Mouse (Mus musculus) MEL (cell line): ENCODE measurements around the gene E2f1. TPM values are rescaled to one million over a fixed set of nuclear protein-coding genes. Genes with fewer than 3 reads are reported as not detected.
A peak's percentile ranks its signal among the peaks of the same experiment; 100 is the strongest.

Experiments used
- DNase-seq: peaks from one replicate; pipeline ENCODE4 v3.0.0; 2011; ENCODE audit warnings: low read depth, low spot score
- H3K27ac ChIP-seq: 2 replicates; pipeline ENCODE4 v1.5.1; 2012; ENCODE audit warnings: low read depth, mild to moderate bottlenecking, control low read depth, low read length, moderate library complexity; ENCODE audit not compliant: control insufficient read depth
- H3K27me3 ChIP-seq, 2 experiments: fragments of 150-350 bp in 1 of 2; sonication (generic) in 1 of 2; 2 replicates each; pipeline ENCODE4 v1.6.1; 2012; ENCODE audit warnings: low read length in 2 of 2, mild to moderate bottlenecking in 2 of 2, improper control_type of control experiment in 1 of 2, moderate library complexity in 1 of 2; ENCODE audit not compliant: insufficient read depth in 2 of 2, control insufficient read depth in 1 of 2
- H3K36me3 ChIP-seq, 2 experiments: 2 replicates each; pipeline ENCODE4 v1.6.1; 2012 to 2014; ENCODE audit warnings: low read length in 2 of 2, improper control_type of control experiment in 1 of 2, inconsistent platforms in 1 of 2, mild to moderate bottlenecking in 1 of 2; ENCODE audit not compliant: insufficient read depth in 2 of 2, control insufficient read depth in 1 of 2
- H3K4me1 ChIP-seq, 2 experiments: fragments of 150-350 bp in 1 of 2; sonication (generic) in 1 of 2; 2 replicates each; pipeline ENCODE4 v1.6.1; 2012; ENCODE audit warnings: low read length in 2 of 2, improper control_type of control experiment in 1 of 2, mild to moderate bottlenecking in 1 of 2; ENCODE audit not compliant: insufficient read depth in 2 of 2, control insufficient read depth in 1 of 2
- H3K4me3 ChIP-seq, 2 experiments: fragments of 150-350 bp in 1 of 2; sonication (generic) in 1 of 2; 2 replicates each; pipeline ENCODE4 v1.5.1; 2012; ENCODE audit warnings: low read depth in 2 of 2, low read length in 2 of 2, mild to moderate bottlenecking in 2 of 2, moderate library complexity in 2 of 2, control low read depth in 1 of 2, improper control_type of control experiment in 1 of 2; ENCODE audit not compliant: control insufficient read depth in 1 of 2, insufficient read depth in 1 of 2
- H3K79me2 ChIP-seq: 2 replicates; pipeline ENCODE4 v1.6.1; 2012; ENCODE audit warnings: mild to moderate bottlenecking, low read length, moderate library complexity; ENCODE audit not compliant: control insufficient read depth, poor library complexity, insufficient read depth
- H3K9ac ChIP-seq: 2 replicates; pipeline ENCODE4 v1.6.1; 2012; ENCODE audit warnings: low read depth, mild to moderate bottlenecking, control low read depth, low read length, moderate library complexity; ENCODE audit not compliant: control insufficient read depth, poor library complexity, severe bottlenecking
- H3K9me3 ChIP-seq: fragments of 150-350 bp; sonication (generic); replicated peaks from 2 replicates; pipeline ENCODE4 v1.6.1; 2012; ENCODE audit warnings: mild to moderate bottlenecking, low read length, improper control_type of control experiment, moderate library complexity; ENCODE audit not compliant: insufficient read depth
- ELF1 ChIP-seq: IDR thresholded peaks from 2 replicates; pipeline ENCODE4 v1.6.1; 2014; ENCODE audit warnings: low read depth, mild to moderate bottlenecking, inconsistent platforms, low read length, improper control_type of control experiment, moderate library complexity
- GABPA ChIP-seq: IDR thresholded peaks from 2 replicates; pipeline ENCODE4 v1.6.1; 2012; ENCODE audit warnings: low read depth, mild to moderate bottlenecking, inconsistent platforms, low read length, improper control_type of control experiment, moderate library complexity
- JUND ChIP-seq: IDR thresholded peaks from 2 replicates; pipeline ENCODE4 v1.6.1; 2011; ENCODE audit warnings: low read depth, mild to moderate bottlenecking, improper control_type of control experiment, low read length
- MAZ ChIP-seq: IDR thresholded peaks from 2 replicates; pipeline ENCODE4 v1.6.1; 2012; ENCODE audit warnings: low read depth, mild to moderate bottlenecking, inconsistent platforms, low read length, improper control_type of control experiment
- NELFE ChIP-seq: IDR thresholded peaks from 2 replicates; pipeline ENCODE4 v1.6.1; 2011; ENCODE audit warnings: low read depth, low read length, improper control_type of control experiment
- POLR2A ChIP-seq, 2 experiments: IDR thresholded peaks; 2 replicates each; pipeline ENCODE4 v1.6.1; 2011 to 2012; ENCODE audit warnings: low read length in 2 of 2, mild to moderate bottlenecking in 2 of 2, control low read depth in 1 of 2, improper control_type of control experiment in 1 of 2, low read depth in 1 of 2, moderate library complexity in 1 of 2; ENCODE audit not compliant: control insufficient read depth in 1 of 2, insufficient read depth in 1 of 2, poor library complexity in 1 of 2
- TBP ChIP-seq: IDR thresholded peaks from 2 replicates; pipeline ENCODE4 v1.8.0; 2011; ENCODE audit warnings: low read depth, low read length, improper control_type of control experiment
- UBTF ChIP-seq: IDR thresholded peaks from 2 replicates; pipeline ENCODE4 v1.6.1; 2012; ENCODE audit warnings: low read depth, mild to moderate bottlenecking, inconsistent platforms, low read length, improper control_type of control experiment, moderate library complexity, borderline replicate concordance; ENCODE audit not compliant: insufficient read depth
- USF1 ChIP-seq: IDR thresholded peaks from 2 replicates; pipeline ENCODE4 v1.6.1; 2014; ENCODE audit warnings: low read depth, mild to moderate bottlenecking, inconsistent platforms, low read length, improper control_type of control experiment, moderate library complexity
- ZKSCAN1 ChIP-seq: IDR thresholded peaks from 2 replicates; pipeline ENCODE4 v1.6.1; 2012; ENCODE audit warnings: low read depth, mild to moderate bottlenecking, inconsistent platforms, low read length, improper control_type of control experiment, moderate library complexity
- polyA plus RNA-seq, 2 experiments: library from polyadenylated mRNA; stranded (reverse) in 1 of 2; unstranded in 1 of 2; fragments of >175 nt in 1 of 2; fragments of >200 nt in 1 of 2; gene quantifications; 2 replicates each; pipeline versions ENCODE4 v1.2.1 to v1.2.4; 2012; ENCODE audit warnings: low replicate concordance in 2 of 2, low read depth in 1 of 2; ENCODE audit not compliant: insufficient read length in 2 of 2, insufficient read depth in 1 of 2, missing spikeins in 1 of 2
- total RNA-seq: library from RNA; depleted of rRNA; stranded (reverse); fragments of 300-350 nt; gene quantifications from 2 replicates; pipeline ENCODE4 v1.2.3, GENCODE M21; 2012

E2f1 gene
- total and polyA plus RNA-seq, 3 experiments = 17.4 to 41.6 TPM; not detected in 1

DNA sequence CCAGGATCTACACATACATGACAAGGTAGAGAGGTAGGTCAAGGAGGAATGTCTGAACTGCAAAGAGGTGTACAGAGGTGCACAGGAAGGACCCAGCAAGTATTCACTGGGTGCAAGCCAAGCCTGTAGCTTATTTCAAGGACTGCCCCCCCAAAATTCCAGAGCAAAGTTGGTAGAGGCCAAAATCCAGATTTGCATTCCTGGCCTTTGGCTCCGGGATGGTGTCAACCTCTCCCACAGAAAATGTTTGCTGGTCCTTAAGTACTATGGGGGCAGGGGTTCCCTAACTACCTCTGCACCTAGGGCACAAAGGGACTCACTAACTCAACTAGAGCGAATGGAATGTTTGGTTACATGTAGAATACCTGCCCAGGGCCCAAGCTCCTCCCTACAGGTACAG lies 1.9 kb downstream of the E2f1 start:
- Histone ChIP-seq H3K27ac (peak overlapping the region; percentile 98), H3K27me3 (no peaks in the 10 kb centered on the region), H3K36me3 (peaks cover 5 to 23% of the 10 kb centered on the region in 2 experiments), H3K9me3 (no peaks in the 10 kb centered on the region), H3K9ac (peak overlapping the region; percentile 86)
- TF ChIP-seq JUND = no peak
- TF ChIP-seq NELFE = no peak
- TF ChIP-seq TBP = no peak
- TF ChIP-seq MAZ = no peak
- TF ChIP-seq, all 39 proteins: peak for 0
- Histone ChIP-seq H3K4me1 (peaks cover 0 to 23% of the 10 kb centered on the region in 2 experiments; a peak in 3 of 4 replicates), H3K4me3 (peak overlapping the region; percentile 68 to 72), H3K79me2 (peaks cover 32% of the 10 kb centered on the region)
- DNase-seq = no peak

DNA sequence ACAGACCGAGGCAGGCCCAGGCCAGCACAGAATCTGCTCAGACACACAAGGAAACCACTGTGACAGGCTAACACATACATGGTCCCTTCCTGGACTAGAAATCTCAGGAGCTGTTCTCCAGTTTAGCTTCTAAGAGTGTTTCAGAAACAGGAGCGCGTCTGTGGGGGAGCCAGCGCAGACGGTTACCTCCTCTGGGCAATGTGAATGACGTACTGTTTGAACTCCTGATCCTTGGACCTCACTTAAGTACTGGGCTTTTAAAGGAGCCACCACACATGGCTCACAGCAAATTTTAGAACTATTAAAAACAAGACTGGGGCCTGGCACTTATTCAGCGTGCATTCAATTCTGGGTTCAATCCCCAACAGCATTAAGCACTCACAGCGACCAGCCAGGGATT lies 3.1 kb downstream of the E2f1 start:
- Histone ChIP-seq H3K9me3 (no peaks in the 10 kb centered on the region), H3K4me3 (no peak overlapping the region), H3K27me3 (no peaks in the 10 kb centered on the region), H3K36me3 (peaks cover 6 to 22% of the 10 kb centered on the region in 2 experiments), H3K79me2 (peaks cover 32% of the 10 kb centered on the region), H3K27ac (no peak overlapping the region), H3K4me1 (peaks cover 0 to 23% of the 10 kb centered on the region in 2 experiments; a peak in 3 of 4 replicates), H3K9ac (no peak overlapping the region)
- no peak for DNase-seq
- TF ChIP-seq USF1 = no peak
- TF ChIP-seq TBP = no peak
- 0 out of 4 replicates have a peak, but pooled peaks of 1 of the 2 experiments have one; percentile 25 for TF ChIP-seq POLR2A (IDR thresholded peaks at IDR 0.05; ENCODE audit: control insufficient read depth in 1 of 2, insufficient read depth in 1 of 2, low read depth in 1 of 2, low read length in 2 of 2, poor library complexity in 1 of 2)
- no peak for TF ChIP-seq UBTF
- no peak for TF ChIP-seq ELF1
- no peak for TF ChIP-seq GABPA

DNA sequence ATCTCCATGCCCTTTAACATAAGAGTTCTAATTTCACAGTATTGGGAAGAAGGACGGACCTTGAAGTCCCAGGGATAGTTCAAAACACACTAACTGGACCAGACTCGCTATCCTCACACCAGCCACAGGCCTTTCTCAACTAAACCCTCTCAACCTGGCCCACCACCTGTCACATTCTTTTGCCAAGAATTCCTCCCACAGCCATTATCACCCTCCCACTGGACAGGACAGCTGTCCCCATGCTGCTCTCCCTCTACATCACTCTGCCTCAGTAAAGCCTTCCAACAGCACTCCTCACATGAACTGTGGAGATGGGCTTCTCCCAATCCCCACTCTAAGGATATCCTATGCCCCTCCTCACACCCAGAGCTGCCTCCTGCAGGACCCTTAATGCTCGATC lies 4.1 kb downstream of the E2f1 start:
- no peak overlapping the region for H3K4me3 ChIP-seq
- no peak for DNase-seq
- no peak overlapping the region for H3K9ac ChIP-seq
- peaks cover 6 to 13% of the 10 kb centered on the region in 2 experiments for H3K36me3 ChIP-seq
- H3K4me1 ChIP-seq = peaks cover 0 to 14% of the 10 kb centered on the region in 2 experiments; a peak in 3 of 4 replicates
- H3K9me3 ChIP-seq = no peaks in the 10 kb centered on the region
- TF ChIP-seq ZKSCAN1 (no peak), NELFE (no peak)
- no peaks in the 10 kb centered on the region for H3K27me3 ChIP-seq
- H3K27ac ChIP-seq = no peak overlapping the region
- peaks cover 32% of the 10 kb centered on the region for H3K79me2 ChIP-seq
